Mouse (Mus musculus) liver, adult (tissue): ENCODE data around the gene Six4.

Source experiments
- GATA4 ChIP-seq: IDR thresholded peaks from 2 replicates; pipeline ENCODE4 v1.6.1; 2014; ENCODE audit warnings: mild to moderate bottlenecking, low read length; ENCODE audit not compliant: insufficient replicate concordance

Gene Six4

DNA sequence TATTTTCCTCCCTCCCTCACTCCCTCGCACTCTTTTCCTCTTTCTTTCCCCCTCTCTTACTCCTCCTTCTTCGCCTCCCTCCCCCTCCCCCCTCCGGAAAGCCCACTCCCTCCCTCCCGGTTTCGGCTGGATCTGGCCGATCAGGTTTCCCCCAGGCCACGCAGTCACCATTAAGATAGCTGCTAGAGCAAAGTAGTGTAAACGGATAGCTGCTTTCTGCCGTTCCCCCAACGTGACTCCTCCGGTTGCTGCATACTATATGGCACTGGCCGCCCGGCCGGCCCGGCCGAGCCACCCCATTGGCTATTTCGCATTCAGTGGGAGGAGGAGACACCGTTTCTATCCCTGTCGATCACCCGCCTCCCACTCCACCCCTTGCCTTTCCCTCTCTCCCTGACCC, at the start of gene Six4:
TSS of gene Six4 (minus strand) at position 261 of the 400 bp plus-strand sequence.
- no peak for TF ChIP-seq GATA4

- TF ChIP-seq GATA4: no peak
Measured at GRCm38 (mm10) chr12:73162408-73163181, 49.3 kb upstream of the Six4 start.

GRCm38 (mm10) chr12:73160341-73160740, 47.1 kb upstream of the Six4 start:
- TF ChIP-seq GATA4: 0 out of 2 replicates have a peak, but pooled peaks have one; percentile 14

DNA sequence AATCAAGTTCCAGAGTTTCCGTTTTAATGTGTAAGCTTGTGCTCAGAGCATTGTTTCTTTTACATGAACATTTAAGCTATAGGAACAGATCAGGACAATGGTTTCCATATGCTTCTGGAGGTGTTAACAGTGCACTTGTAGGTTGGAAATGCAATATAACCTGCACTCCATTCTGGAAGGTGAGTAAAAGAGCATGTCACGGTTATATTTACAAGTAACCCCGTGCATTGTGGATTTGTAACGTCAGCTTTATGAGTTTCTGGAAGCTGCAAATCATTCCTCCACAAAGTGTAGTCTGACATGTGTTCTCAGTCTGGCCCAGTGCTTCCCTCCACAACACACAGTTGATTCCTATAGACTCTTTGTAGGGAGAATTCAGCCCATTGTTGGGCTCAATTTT, 40.9 kb upstream of the Six4 start:
- TF ChIP-seq GATA4: no peak

DNA sequence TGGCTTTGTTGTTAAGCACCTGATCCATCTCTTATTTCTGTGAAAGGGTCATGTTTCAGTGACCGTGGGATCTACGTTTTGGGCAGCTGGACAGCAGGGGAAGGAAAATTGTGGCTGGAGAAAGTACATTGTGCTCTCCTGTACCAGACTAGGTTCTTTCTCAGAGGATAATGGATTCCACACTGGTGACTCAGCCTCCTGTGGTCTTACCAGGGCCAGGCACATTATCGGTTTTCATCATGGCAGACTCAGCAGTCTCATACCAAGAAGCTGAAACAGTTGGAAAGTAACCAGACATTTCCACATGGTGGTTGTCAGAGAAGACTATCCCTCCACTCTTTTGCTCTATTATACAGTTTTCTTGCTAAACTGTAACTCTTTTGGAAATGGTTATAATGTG, 34.0 kb upstream of the Six4 start:
- TF ChIP-seq GATA4: no peak

GRCm38 (mm10) chr12:73140732-73141131, 27.5 kb upstream of the Six4 start:
- TF ChIP-seq GATA4: no peak

DNA sequence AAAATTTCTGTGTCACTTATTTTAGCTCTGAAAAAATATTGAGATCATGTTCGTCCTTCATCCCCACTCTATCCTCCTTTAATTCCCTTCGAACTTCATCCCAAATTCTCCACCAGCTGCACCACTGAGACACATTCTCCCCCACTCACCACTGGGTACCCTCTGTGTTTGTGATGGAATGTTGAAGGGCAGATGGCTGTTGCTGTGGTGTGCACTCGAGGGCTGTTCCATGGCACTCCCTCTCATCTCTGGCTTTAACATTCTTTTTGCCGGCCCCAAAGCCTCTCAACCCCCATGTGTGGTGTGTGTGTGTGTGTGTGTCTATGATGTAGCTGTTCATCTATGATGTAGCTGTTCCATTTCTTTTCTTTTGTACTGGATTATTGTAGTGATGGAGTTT, 12.0 kb upstream of the Six4 start:
- TF ChIP-seq GATA4: no peak

- peak; percentile 15; the same call in 1 of the 2 replicates for TF ChIP-seq GATA4
Measured at GRCm38 (mm10) chr12:73123093-73124041, 10.1 kb upstream of the Six4 start, which contains the start of gene Mnat1. Gene Mnat1, plus strand, starts transcription at chr12:73123717.

DNA sequence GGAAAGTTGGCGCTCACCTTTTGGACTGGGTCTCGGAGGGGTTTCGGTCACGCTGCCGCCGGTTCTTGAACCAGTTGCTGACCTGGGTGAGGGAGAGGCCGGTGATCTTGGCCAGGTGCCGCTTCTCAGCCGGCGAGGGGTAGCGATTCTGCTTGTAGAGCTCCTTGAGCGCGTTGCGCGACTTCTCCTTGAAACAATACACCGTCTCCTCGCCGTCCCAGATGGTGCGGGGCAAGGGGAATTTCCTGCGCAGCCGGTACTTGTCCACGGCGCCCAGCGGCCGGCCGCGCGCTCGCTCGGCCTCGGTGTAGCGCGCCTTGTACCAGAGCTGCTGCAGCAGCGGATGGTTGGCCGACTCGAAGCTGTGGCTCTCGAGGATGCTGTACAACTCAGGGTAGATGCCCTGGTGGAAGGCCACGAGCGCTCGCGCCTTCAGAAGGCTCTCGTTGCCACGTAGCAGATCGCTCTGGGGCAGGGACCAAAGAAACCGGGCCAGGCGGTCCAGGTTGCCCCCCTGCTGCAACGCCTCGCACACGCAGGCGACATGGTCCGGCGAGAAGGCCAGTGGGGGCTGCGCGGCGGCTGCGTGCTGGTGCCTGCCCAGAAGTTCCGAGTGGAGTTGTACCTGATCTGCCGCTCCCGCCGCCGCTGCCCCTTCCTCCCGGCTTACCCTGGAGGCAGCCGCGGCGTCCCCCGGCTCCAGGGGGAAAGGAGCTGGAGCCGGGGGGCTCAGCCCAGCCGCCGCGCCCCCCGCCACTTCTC, 749 bp downstream of the Six4 start:
- no peak for TF ChIP-seq GATA4

- TF ChIP-seq GATA4: no peak
Measured at GRCm38 (mm10) chr12:73111561-73112325, 1.5 kb downstream of the Six4 start.

GRCm38 (mm10) chr12:73110431-73111111, 2.7 kb downstream of the Six4 start:
- TF ChIP-seq GATA4: no peak

GRCm38 (mm10) chr12:73107821-73108220, 5.4 kb downstream of the Six4 start:
- no peak for TF ChIP-seq GATA4

- no peak for TF ChIP-seq GATA4
Measured at GRCm38 (mm10) chr12:73103713-73104112, 9.5 kb downstream of the Six4 start.

DNA sequence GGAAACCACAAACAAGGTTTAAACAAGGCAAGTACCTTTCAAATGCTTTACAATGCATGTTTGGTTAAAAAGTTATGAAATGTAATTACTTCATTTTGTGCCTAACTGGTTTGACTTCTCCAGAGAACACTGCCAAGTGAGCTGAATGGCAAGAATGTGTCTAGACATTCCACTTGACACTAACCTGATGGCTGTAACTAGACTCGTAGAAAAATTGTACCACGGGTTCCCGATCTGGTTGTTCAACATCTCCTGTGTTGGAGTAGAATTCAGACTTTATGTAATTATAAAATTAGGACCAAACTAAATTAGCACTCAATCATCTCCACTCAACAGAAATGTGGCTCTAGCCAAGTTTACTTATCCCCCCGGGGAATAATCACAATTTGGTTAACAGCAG, 14.7 kb downstream of the Six4 start:
- no peak for TF ChIP-seq GATA4
